17 mouse cellular contexts compared by ENCODE assay signal in genomic region chr15:94160806-94161205, GRCm38 (mm10).
"Had no signal": no experiment of that assay in that cellular context is flagged by ENCODE, and none has a peak within 500 bp of the region (broad histone marks: within the 10 kb centered on the region; RNA-seq: fewer than 3 reads in every experiment).

No protein-coding gene starts in this region.

- H3K9me3 ChIP-seq: kidney, embryonic 15.5 days; limb, embryonic 10.5 days; liver, embryonic 15.5 days; midbrain, embryonic 10.5 days; neural tube, embryonic 15.5 days had no signal

- H3K27me3 ChIP-seq: kidney, embryonic 15.5 days; liver, embryonic 15.5 days; neural tube, embryonic 15.5 days had no signal

- H3K27ac ChIP-seq: kidney, embryonic 15.5 days; limb, embryonic 10.5 days; liver, embryonic 15.5 days; midbrain, embryonic 10.5 days; neural tube, embryonic 15.5 days had no signal

- ATAC-seq: inflammation-experienced regulatory T-cells, adult 6 months; lung, postnatal 0 days had no signal

- H3K4me1 ChIP-seq: kidney, embryonic 15.5 days; liver, embryonic 15.5 days; midbrain, embryonic 10.5 days; neural tube, embryonic 15.5 days had no signal

- H3K4me3 ChIP-seq: kidney, embryonic 15.5 days; limb, embryonic 10.5 days; liver, embryonic 15.5 days; midbrain, embryonic 10.5 days; myocyte; neural tube, embryonic 15.5 days had no signal

- H3K4me2 ChIP-seq: kidney, embryonic 15.5 days; liver, embryonic 11.5 days; liver, embryonic 15.5 days; neural tube, embryonic 15.5 days had no signal

- H3K9ac ChIP-seq: kidney, embryonic 15.5 days; liver, embryonic 15.5 days; neural tube, embryonic 15.5 days had no signal

- DNase-seq: kidney, adult 2 months; kidney, postnatal 14 days; lung, adult 2 months; lung, postnatal 36 days; midbrain, embryonic 14.5 days; spleen, adult 18-20 months; thymus, adult 2 months; thymus, postnatal 25 days had no signal

- H3K36me3 ChIP-seq: kidney, embryonic 15.5 days; limb, embryonic 10.5 days; liver, embryonic 15.5 days; midbrain, embryonic 10.5 days; neural tube, embryonic 15.5 days had no signal
